Mouse (Mus musculus) lung, postnatal 0 days (tissue): Measurements from ENCODE around the gene Acadvl.

Source experiments
- CTCF ChIP-seq: IDR thresholded peaks from 2 replicates; pipeline ENCODE4 v1.5.1; 2016; ENCODE audit warnings: antibody characterized with exemption, mild to moderate bottlenecking
- EP300 ChIP-seq: IDR thresholded peaks from 2 replicates; pipeline ENCODE4 v1.6.1; 2016; ENCODE audit warnings: antibody characterized with exemption, mild to moderate bottlenecking, control low read depth

DNA sequence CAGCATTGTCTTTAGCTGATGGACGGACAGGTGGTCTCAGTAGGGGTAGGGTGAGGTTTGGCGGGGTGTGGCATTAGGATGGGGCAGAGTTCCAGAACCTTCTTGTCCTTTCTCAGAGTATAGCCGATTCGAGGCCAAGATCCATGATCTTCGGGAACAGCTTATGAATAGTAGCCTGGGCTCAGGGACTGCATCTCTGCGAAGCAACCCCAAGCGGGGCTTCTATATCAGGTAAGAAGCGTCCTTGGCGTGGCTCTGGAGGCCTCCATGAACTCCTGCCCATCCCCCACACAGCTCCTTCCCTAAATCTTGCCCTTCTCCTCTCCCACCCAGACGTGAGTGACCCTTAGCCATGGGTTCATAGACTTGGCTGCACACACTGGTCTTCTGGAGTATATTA lies 24.4 kb upstream of the Acadvl start:
- TF ChIP-seq CTCF (no peak), EP300 (no peak)
